Mouse (Mus musculus) neural tube, embryonic 14.5 days (tissue): Measurements from ENCODE around the gene Tll2. TPM values are rescaled to one million over a fixed set of nuclear protein-coding genes. Genes with fewer than 3 reads are reported as not detected.

ENCODE experiments used
- ATAC-seq: fragments of 200-750 bp; cut with Nextera tagmentation; 2 replicates; pipeline ENCODE4 v1.8.0; 2017; ENCODE audit warnings: low read depth, mild to moderate bottlenecking, moderate TSS enrichment, moderate library complexity
- H3K27ac ChIP-seq: fragments of 300-500 bp; sonication (generic); 2 replicates; pipeline ENCODE4 v1.5.1; 2014; ENCODE audit warnings: low read depth, mild to moderate bottlenecking, control low read depth, low read length, moderate library complexity, mixed read lengths
- H3K27me3 ChIP-seq: fragments of 300-500 bp; sonication (generic); 2 replicates; pipeline ENCODE4 v1.6.1; 2014; ENCODE audit warnings: low read length; ENCODE audit not compliant: control insufficient read depth, insufficient read depth
- H3K36me3 ChIP-seq: fragments of 300-500 bp; sonication (generic); 2 replicates; pipeline ENCODE4 v1.6.1; 2014; ENCODE audit warnings: low read length, mixed read lengths; ENCODE audit not compliant: control insufficient read depth, insufficient read depth
- H3K4me1 ChIP-seq: fragments of 300-500 bp; sonication (generic); 2 replicates; pipeline ENCODE4 v1.6.1; 2014; ENCODE audit warnings: low read length; ENCODE audit not compliant: control insufficient read depth, insufficient read depth
- H3K4me2 ChIP-seq: fragments of 300-500 bp; sonication (generic); 2 replicates; pipeline ENCODE4 v1.6.1; 2014; ENCODE audit warnings: mild to moderate bottlenecking, low read depth, low read length, control low read depth
- H3K4me3 ChIP-seq: fragments of 300-500 bp; sonication (generic); 2 replicates; pipeline ENCODE4 v1.5.1; 2014; ENCODE audit warnings: low read depth, low read length, control low read depth, mixed read lengths
- H3K9ac ChIP-seq: fragments of 300-500 bp; sonication (generic); replicated peaks from 2 replicates; pipeline ENCODE4 v1.6.1; 2014; ENCODE audit warnings: low read depth, mild to moderate bottlenecking, control low read depth, low read length, mixed read lengths
- H3K9me3 ChIP-seq: fragments of 300-500 bp; sonication (generic); 2 replicates; pipeline ENCODE4 v1.6.1; 2016; ENCODE audit warnings: low read length; ENCODE audit not compliant: control insufficient read depth
- WGBS: fragments of 180-500 bp; shearing (Covaris S2); extraction: QIAGEN DNeasy Blood & Tissue Kit; methylation state at CpG from one replicate; pipeline ENCODE4 v1.1.7; 2014; 5-methylcytosine and 5-hydroxymethylcytosine counted together
- polyA plus RNA-seq: library from polyadenylated mRNA; unstranded; fragments of >200 nt; fragmentation: Nextera tagmentation; extraction: Ambion mirVana; gene quantifications from 2 replicates; pipeline ENCODE4 v1.2.1, GENCODE M21; 2014

Tll2 gene
- polyA plus RNA-seq, 1 experiment from 2014 or later: 2.2 TPM

- H3K27ac ChIP-seq: no peak overlapping the region
These were observed 170.7 kb downstream of the Tll2 start for GRCm38 (mm10) chr19:41035809-41036551.

More at GRCm38 (mm10) chr19:41035809-41036551, 170.7 kb downstream of the Tll2 start:
- H3K4me2 ChIP-seq: no peak overlapping the region
- no peaks in the 10 kb centered on the region for H3K36me3 ChIP-seq
- no peak overlapping the region for H3K9ac ChIP-seq
- no peak for ATAC-seq
- H3K4me3 ChIP-seq: no peak overlapping the region
- WGBS: 80% methylated on average over 4 of the region's 4 CpGs
- no peaks in the 10 kb centered on the region for H3K27me3 ChIP-seq
- H3K4me1 ChIP-seq: no peaks in the 10 kb centered on the region
- no peaks in the 10 kb centered on the region for H3K9me3 ChIP-seq

Other genes starting within 250 kb of the Tll2 start
- gene Blnk, start 212.3 kb downstream of the Tll2 start, polyA plus RNA-seq: 0.82 and 1.1 TPM in 2 replicates
- gene Dntt, start 177.6 kb downstream of the Tll2 start, polyA plus RNA-seq: 0.18 and 0.20 TPM in 2 replicates
- gene Opalin, start 129.7 kb downstream of the Tll2 start, polyA plus RNA-seq: 0.07 TPM in 1 of 2 replicates, not detected in the other
- 83.8 and 123 TPM in 2 replicates for gene Tm9sf3, start 57.2 kb upstream of the Tll2 start, polyA plus RNA-seq
- 0.88 and 1.5 TPM in 2 replicates for gene Pik3ap1, start 178.3 kb upstream of the Tll2 start, polyA plus RNA-seq